Mouse (Mus musculus): ENCODE results near the gene Gdpd1. TPM values are rescaled to one million over a fixed set of nuclear protein-coding genes. Genes with fewer than 3 reads are reported as not detected.
"Not testable (repeated sequence)": the region's sequence is repeated elsewhere in the genome, so short reads cannot be mapped to it uniquely, and the experiment has no call there.

Gene Gdpd1
- polyA plus RNA-seq, 1 experiment from 2014 or later: 20.0 TPM

DNA sequence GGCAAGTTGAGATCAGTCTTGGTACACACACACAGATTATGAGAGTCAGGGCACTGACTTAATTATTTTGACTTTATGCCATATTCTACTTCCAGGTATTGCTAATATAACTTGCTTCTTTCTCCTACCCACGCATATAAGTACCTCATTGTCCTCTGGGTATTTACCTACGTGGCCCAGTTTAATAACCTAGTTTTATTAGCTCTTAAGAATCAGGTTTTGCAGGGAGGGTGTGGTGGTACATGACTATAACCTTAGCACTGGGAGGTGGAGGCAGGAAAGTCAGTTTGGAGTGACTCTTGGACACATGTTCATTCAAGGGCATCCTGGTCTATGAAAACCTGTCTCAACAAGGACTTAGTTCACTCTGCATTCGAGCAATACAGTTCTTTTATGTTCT lies 11.8 kb downstream of the Gdpd1 start:
- no peak overlapping the region for H3K4me3 ChIP-seq
- DNase-seq (ENCODE audit: low spot score): no peak
- H3K27me3 ChIP-seq (ENCODE audit: insufficient read depth, poor library complexity, severe bottlenecking): no peaks in the 10 kb centered on the region

DNA sequence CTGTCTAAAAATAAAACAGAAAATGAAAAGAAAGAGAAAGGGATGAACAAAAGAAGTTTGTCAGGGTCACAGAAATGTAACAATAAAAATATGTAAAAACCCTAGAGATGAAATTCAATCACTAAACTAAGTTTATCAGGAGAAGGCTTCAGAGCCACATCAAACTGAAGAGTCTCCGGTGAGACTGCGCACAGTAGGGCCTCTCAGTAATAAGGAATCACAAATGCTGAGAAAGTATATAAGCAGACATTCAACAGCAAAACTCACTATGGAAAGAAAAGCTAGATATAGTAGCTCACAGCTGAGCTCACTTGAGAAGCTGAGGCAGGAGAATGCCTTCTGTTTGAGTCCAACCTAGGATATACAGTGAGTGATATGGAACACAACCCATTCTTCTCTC lies 13.5 kb downstream of the Gdpd1 start:
- DNase-seq (ENCODE audit: low spot score): no peak
- Histone ChIP-seq H3K9me3 (no peaks in the 10 kb centered on the region), H3K4me3 (no peak overlapping the region), H3K27ac (no peak overlapping the region), H3K4me1 (no peaks in the 10 kb centered on the region), H3K27me3 (ENCODE audit: insufficient read depth, poor library complexity, severe bottlenecking) (no peaks in the 10 kb centered on the region), H3K36me3 (peaks cover 19% of the 10 kb centered on the region; the same call in 1 of the 2 replicates)
- 90% methylated on average over 2 of the region's 2 CpGs for WGBS

More for the DNA sequence above, 11.8 kb downstream of the Gdpd1 start:
- H3K9me3 ChIP-seq: no peaks in the 10 kb centered on the region
- 61% methylated on average over 3 of the region's 3 CpGs for WGBS
- H3K27ac ChIP-seq: no peak overlapping the region
- H3K36me3 ChIP-seq: peaks cover 12% of the 10 kb centered on the region; the same call in 1 of the 2 replicates
- H3K4me1 ChIP-seq: no peaks in the 10 kb centered on the region

GRCm38 (mm10) chr11:87056286-87056685 lies 17.6 kb downstream of the Gdpd1 start:
- no peaks in the 10 kb centered on the region for H3K27me3 ChIP-seq (ENCODE audit: insufficient read depth, poor library complexity, severe bottlenecking)
- no peak overlapping the region for H3K4me3 ChIP-seq
- 83% methylated on average over 6 of the region's 6 CpGs for WGBS
- no peaks in the 10 kb centered on the region for H3K9me3 ChIP-seq
- H3K27ac ChIP-seq: no peak overlapping the region
- no peak for DNase-seq (ENCODE audit: low spot score)
- peaks cover 30% of the 10 kb centered on the region; the same call in 1 of the 2 replicates for H3K36me3 ChIP-seq
- H3K4me1 ChIP-seq: no peaks in the 10 kb centered on the region

GRCm38 (mm10) chr11:87048900-87049299 lies 25.0 kb downstream of the Gdpd1 start:
- not testable (repeated sequence) for DNase-seq (ENCODE audit: low spot score); H3K4me3 ChIP-seq; H3K27me3 ChIP-seq (ENCODE audit: insufficient read depth, poor library complexity, severe bottlenecking); H3K9me3 ChIP-seq; H3K27ac ChIP-seq; H3K4me1 ChIP-seq
- WGBS: 89% methylated on average over 7 of the region's 7 CpGs
- peaks cover 47% of the 10 kb centered on the region for H3K36me3 ChIP-seq

DNA sequence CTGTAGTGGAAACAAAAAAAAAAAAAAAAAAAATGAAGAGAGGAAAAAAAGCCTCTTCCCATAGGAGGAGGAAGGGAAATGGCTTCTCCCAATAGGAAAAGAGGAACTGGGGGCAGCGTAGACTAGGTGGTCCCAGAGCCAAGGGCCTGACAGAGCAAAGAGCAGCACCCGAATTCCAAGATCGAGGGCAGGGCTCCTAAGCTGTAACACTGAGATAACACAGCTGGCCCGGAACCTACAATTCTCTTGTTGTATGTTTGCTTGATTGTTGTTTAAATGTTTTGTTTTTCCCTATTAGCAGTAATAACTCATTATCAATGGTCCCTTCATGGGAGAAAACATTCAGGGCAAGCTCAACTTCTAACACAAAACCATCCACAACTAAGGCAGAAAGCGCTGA lies 26.9 kb downstream of the Gdpd1 start:
- Histone ChIP-seq H3K4me3 (no peak overlapping the region), H3K27me3 (ENCODE audit: insufficient read depth, poor library complexity, severe bottlenecking) (no peaks in the 10 kb centered on the region), H3K27ac (no peak overlapping the region), H3K4me1 (no peaks in the 10 kb centered on the region), H3K36me3 (peaks cover 53% of the 10 kb centered on the region), H3K9me3 (no peaks in the 10 kb centered on the region)
- DNase-seq (ENCODE audit: low spot score): no peak
- WGBS: 82% methylated on average over 5 of the region's 5 CpGs

- Histone ChIP-seq H3K4me3 (no peak overlapping the region), H3K4me1 (no peaks in the 10 kb centered on the region), H3K9me3 (no peaks in the 10 kb centered on the region), H3K27ac (no peak overlapping the region), H3K27me3 (ENCODE audit: insufficient read depth, poor library complexity, severe bottlenecking) (no peaks in the 10 kb centered on the region), H3K36me3 (peaks cover 55% of the 10 kb centered on the region)
- 82% methylated on average over 3 of the region's 3 CpGs for WGBS
- DNase-seq (ENCODE audit: low spot score): no peak
These were observed 30.8 kb downstream of the Gdpd1 start for GRCm38 (mm10) chr11:87043052-87043451.

DNA sequence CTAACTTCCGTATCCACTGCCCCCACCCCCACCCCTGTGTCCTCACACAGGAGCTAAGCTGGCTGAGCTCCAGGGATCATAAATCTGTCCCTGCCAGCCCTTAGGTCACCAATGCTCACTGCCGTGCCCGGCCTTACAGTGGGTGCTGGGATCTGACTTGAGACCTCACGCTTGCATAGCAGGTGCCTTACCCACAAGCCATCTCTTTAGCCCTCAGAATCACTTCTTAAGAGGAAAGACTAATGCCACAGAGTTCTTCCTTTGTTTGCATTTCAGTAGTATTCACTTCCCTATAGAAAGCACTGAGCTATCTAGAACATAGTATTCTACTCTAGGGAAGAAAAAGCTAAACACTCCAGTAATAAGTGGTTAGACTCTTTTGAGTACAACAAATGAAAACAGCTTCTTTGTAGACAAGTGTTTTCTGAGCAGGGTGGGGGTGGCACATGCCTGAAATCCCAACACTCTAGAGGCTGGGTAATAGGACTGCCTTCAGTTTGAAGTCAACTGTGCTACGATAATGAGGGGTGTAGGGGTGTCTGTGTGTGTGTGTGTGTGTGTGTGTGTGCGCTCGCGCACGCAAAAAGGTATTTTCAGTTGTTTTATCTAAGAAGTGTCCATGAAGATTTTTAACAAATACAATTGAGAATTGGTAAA lies 34.4 kb downstream of the Gdpd1 start:
- Histone ChIP-seq H3K36me3 (peaks cover 50% of the 10 kb centered on the region), H3K9me3 (no peaks in the 10 kb centered on the region), H3K27ac (no peak overlapping the region), H3K27me3 (ENCODE audit: insufficient read depth, poor library complexity, severe bottlenecking) (no peaks in the 10 kb centered on the region), H3K4me1 (no peaks in the 10 kb centered on the region), H3K4me3 (no peak overlapping the region)
- DNase-seq (ENCODE audit: low spot score): no peak
- 86% methylated on average over 9 of the region's 9 CpGs for WGBS

DNA sequence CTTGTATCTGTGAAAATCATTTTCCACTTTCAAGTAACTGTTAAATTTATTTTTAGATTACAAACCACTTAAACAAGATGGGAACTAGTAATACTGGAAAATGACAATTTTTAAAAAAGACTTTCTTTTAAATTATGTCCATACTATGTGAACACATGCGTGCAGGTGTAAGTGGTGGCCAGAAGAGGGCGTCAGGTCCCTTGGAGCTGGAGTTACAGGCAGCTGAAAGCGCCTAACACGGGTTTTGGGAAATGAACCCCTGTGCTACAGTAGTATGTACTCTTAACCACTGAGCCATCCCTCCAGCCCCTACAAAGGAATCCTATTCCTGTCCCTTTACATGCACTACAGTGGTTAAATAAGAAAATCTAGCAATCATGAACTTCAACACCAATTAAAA lies 37.7 kb downstream of the Gdpd1 start:
- no peak overlapping the region for H3K27ac ChIP-seq
- H3K4me3 ChIP-seq: no peak overlapping the region
- no peaks in the 10 kb centered on the region for H3K9me3 ChIP-seq
- no peak for DNase-seq (ENCODE audit: low spot score)
- H3K4me1 ChIP-seq: no peaks in the 10 kb centered on the region
- WGBS: 63% methylated on average over 4 of the region's 4 CpGs
- H3K36me3 ChIP-seq: peaks cover 30% of the 10 kb centered on the region
- H3K27me3 ChIP-seq (ENCODE audit: insufficient read depth, poor library complexity, severe bottlenecking): no peaks in the 10 kb centered on the region

DNA sequence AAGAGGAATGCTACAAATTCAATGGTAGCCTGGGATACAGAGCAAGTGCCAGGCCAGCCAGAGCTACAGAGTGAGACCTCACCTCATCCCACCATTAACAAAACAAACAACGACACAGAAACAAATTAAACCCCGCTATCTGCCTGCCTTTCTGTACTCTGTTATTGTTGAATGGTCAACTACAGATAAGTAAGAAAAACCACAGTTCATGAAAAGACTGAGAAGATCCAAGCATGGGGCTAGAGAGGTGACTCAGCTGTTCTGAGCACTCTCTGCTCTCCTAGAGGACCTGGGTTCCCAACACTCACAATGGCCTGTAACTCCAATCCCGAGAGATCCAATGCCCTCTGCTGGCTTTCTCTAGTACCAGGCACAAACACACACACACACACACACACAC lies 45.6 kb downstream of the Gdpd1 start:
- Histone ChIP-seq H3K4me3 (no peak overlapping the region), H3K27ac (no peak overlapping the region), H3K4me1 (peaks cover 4% of the 10 kb centered on the region; the same call in 1 of the 2 replicates), H3K36me3 (no peaks in the 10 kb centered on the region), H3K9me3 (no peaks in the 10 kb centered on the region), H3K27me3 (ENCODE audit: insufficient read depth, poor library complexity, severe bottlenecking) (no peaks in the 10 kb centered on the region)
- DNase-seq (ENCODE audit: low spot score): no peak
- WGBS: 79% methylated on average over 3 of the region's 3 CpGs

DNA sequence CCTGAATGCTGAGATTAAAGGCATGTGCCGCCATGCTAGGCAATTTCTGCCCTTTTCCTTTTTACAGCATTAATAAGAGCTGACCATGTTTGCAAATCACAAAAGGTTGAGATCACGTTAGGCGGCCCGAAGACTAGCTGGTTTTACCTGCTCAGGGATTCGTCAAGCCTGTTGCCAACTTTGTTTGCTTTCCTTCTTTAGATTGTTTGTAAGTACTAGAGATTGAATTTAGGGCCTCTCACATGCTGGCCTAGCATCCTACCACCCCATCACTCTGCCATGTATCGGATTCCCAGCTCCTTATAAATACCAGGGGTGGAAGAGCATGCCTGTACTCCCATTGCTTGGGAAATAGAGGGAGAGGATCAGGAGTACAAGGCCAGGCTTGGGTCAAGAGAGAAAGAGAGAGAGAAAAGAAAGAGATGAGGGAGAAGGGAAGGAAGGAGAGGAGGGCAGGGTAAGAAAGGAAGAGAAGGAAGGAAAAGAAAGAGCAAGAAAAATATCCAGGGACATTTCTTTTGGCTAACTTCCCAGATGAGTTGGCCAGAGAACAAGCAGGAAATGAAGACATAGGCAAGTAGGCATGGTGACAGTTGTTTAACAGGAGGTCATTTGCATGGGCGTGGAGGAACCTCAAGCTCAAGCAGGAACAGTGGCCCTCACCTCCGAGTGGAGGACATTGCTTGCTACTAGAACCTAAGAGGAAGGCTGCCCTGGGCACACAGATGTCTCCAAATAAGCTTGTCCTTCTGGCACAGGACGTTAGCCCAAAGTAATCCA lies 47.6 kb downstream of the Gdpd1 start:
- H3K36me3 ChIP-seq: no peaks in the 10 kb centered on the region
- H3K9me3 ChIP-seq: no peaks in the 10 kb centered on the region
- 75% methylated on average over 9 of the region's 9 CpGs for WGBS
- peaks cover 4% of the 10 kb centered on the region; the same call in 1 of the 2 replicates for H3K4me1 ChIP-seq
- no peak for DNase-seq (ENCODE audit: low spot score)
- H3K4me3 ChIP-seq: no peak overlapping the region
- H3K27ac ChIP-seq: no peak overlapping the region
- H3K27me3 ChIP-seq (ENCODE audit: insufficient read depth, poor library complexity, severe bottlenecking): no peaks in the 10 kb centered on the region

DNA sequence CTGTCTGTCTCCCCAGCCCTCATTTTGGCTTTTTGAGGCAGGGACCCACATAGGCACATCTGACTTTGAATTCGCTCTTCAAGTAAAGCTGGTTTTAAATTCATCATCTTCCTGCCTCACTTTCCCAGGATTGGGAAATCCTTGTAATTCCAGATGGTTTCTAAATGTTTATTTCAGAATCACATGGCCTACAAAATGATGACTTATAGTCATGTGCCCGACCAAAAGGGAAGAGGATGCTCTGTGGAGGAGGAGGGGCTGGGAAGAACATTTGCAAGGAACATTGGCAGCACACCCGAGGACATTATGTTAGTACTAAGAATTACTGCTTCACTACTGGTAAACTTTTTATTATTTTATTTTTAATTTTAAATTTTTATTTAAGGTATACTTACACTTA lies 48.5 kb downstream of the Gdpd1 start:
- no peak for DNase-seq (ENCODE audit: low spot score)
- H3K36me3 ChIP-seq: no peaks in the 10 kb centered on the region
- H3K4me1 ChIP-seq: peaks cover 4% of the 10 kb centered on the region; the same call in 1 of the 2 replicates
- no peaks in the 10 kb centered on the region for H3K9me3 ChIP-seq
- H3K4me3 ChIP-seq: no peak overlapping the region
- H3K27ac ChIP-seq: no peak overlapping the region
- 76% methylated on average over 3 of the region's 3 CpGs for WGBS
- H3K27me3 ChIP-seq (ENCODE audit: insufficient read depth, poor library complexity, severe bottlenecking): no peaks in the 10 kb centered on the region

DNA sequence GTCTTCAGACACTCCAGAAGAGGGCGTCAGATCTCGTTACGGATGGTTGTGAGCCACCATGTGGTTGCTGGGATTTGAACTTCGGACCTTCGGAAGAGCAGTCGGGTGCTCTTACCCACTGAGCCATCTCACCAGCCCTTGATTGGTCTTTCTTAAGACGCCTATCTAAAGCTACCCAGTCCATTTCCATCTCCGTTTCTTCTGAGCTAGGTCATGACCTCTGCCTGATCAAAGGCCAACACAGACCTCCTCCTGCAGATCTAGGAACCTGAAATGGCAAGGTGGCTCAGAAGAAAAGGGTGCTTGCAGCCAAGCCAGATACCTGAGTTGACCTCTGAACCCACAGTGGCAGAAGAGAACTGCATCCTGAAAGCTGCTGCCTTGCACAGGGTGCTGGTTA lies 50.6 kb downstream of the Gdpd1 start:
- DNase-seq (ENCODE audit: low spot score): not testable (repeated sequence)

GRCm38 (mm10) chr11:87022765-87023164 lies 51.1 kb downstream of the Gdpd1 start:
- no peaks in the 10 kb centered on the region for H3K9me3 ChIP-seq
- no peaks in the 10 kb centered on the region for H3K27me3 ChIP-seq (ENCODE audit: insufficient read depth, poor library complexity, severe bottlenecking)
- peaks cover 4% of the 10 kb centered on the region; the same call in 1 of the 2 replicates for H3K4me1 ChIP-seq
- no peak for DNase-seq (ENCODE audit: low spot score)
- no peak overlapping the region for H3K4me3 ChIP-seq
- 54% methylated on average over 4 of the region's 4 CpGs for WGBS
- H3K36me3 ChIP-seq: no peaks in the 10 kb centered on the region
- no peak overlapping the region for H3K27ac ChIP-seq

More for the DNA sequence above, 50.6 kb downstream of the Gdpd1 start:
- H3K36me3 ChIP-seq; H3K4me3 ChIP-seq; H3K4me1 ChIP-seq; H3K27me3 ChIP-seq (ENCODE audit: insufficient read depth, poor library complexity, severe bottlenecking); H3K27ac ChIP-seq; H3K9me3 ChIP-seq: not testable (repeated sequence)
- 59% methylated on average over 8 of the region's 8 CpGs for WGBS
